28 mouse cellular contexts compared by ENCODE assay signal in genomic region chr3:79400552-79400951, GRCm38 (mm10).
DNase-seq lines count a peak whose midpoint lies in the region; ATAC-seq and TF ChIP-seq lines count a peak whose summit lies in the region.
"Had no signal": no experiment of that assay in that cellular context is flagged by ENCODE, and none has a peak within 500 bp of the region (broad histone marks: within the 10 kb centered on the region; RNA-seq: fewer than 3 reads in every experiment).

No protein-coding gene starts in this region.

- DNase-seq in heart, adult 11 months = peak; percentile 57
- DNase-seq in liver, adult 2 months (ENCODE audit: extremely low read depth, low read depth, low spot score) = peak; percentile 30
- DNase-seq in liver, embryonic 11.5 days (ENCODE audit: low spot score) = no peak
- DNase-seq in lung, postnatal 36 days = peak; percentile 3
- no peak for DNase-seq in lung, postnatal 25 days (ENCODE audit: low spot score)
- DNase-seq in NIH3T3 (ENCODE audit: low read depth) = peak; percentile 22
- DNase-seq in thymus, adult 18-20 months = no peak
- DNase-seq: adrenal gland, postnatal 10 days; adrenal gland, postnatal 36 days; B cell, adult 2 months; cerebellum, adult 18-20 months; cerebellum, adult 9-10 months; cerebellum, postnatal 14 days; forebrain, postnatal 0 days; gastrocnemius, adult 2 months; gastrocnemius, postnatal 14 days; heart, adult 18-20 months; heart, postnatal 14 days; heart, postnatal 4 days had no signal

- no peak overlapping the region for H3K4me3 ChIP-seq in heart, embryonic 11.5 days (ENCODE audit: low read depth, low read length)
- H3K4me3 ChIP-seq in liver, adult 2 months (ENCODE audit: insufficient read depth, low read depth, low read length) = no peak overlapping the region
- no peak overlapping the region for H3K4me3 ChIP-seq in liver, embryonic 11.5 days (ENCODE audit: low read depth, low read length)
- H3K4me3 ChIP-seq: forebrain, embryonic 10.5 days; forebrain, embryonic 13.5 days; gastrocnemius, adult 2 months; heart, embryonic 13.5 days had no signal

- no peak for TF ChIP-seq POLR2A in liver, adult 2 months (IDR thresholded peaks at IDR 0.05; ENCODE audit: extremely low read depth, insufficient read depth, low read length)

- H3K27ac ChIP-seq in heart, embryonic 11.5 days (ENCODE audit: low read depth, low read length) = no peak overlapping the region
- no peak overlapping the region for H3K27ac ChIP-seq in liver, adult 2 months (replicated peaks; ENCODE audit: insufficient read depth, low read depth, low read length)
- H3K27ac ChIP-seq in liver, embryonic 11.5 days (ENCODE audit: low read depth, low read length) = no peak overlapping the region
- H3K27ac ChIP-seq: forebrain, embryonic 10.5 days; forebrain, embryonic 13.5 days; gastrocnemius, adult 2 months; heart, embryonic 13.5 days; hindbrain, embryonic 14.5 days; hindbrain, postnatal 0 days had no signal

- no peaks in the 10 kb centered on the region for H3K36me3 ChIP-seq in heart, embryonic 11.5 days (ENCODE audit: control insufficient read depth, insufficient read depth, low read length)
- H3K36me3 ChIP-seq in liver, adult 2 months (ENCODE audit: control insufficient read depth, insufficient read depth, low read length) = no peaks in the 10 kb centered on the region
- no peaks in the 10 kb centered on the region for H3K36me3 ChIP-seq in liver, embryonic 11.5 days (ENCODE audit: control insufficient read depth, insufficient read depth, low read length)
- H3K36me3 ChIP-seq: forebrain, embryonic 10.5 days; G1E; heart, embryonic 13.5 days had no signal

- no peak for ATAC-seq in heart, embryonic 11.5 days (replicated peaks; ENCODE audit: insufficient number of reproducible peaks, low FRiP score, low TSS enrichment)
- no peak for ATAC-seq in liver, embryonic 11.5 days (replicated peaks; ENCODE audit: low FRiP score)
- ATAC-seq: activated CD4-positive, CD25-positive, alpha-beta regulatory T cell, adult 4 months; forebrain, embryonic 13.5 days; forebrain, postnatal 0 days; hindbrain, postnatal 0 days had no signal

- H3K9ac ChIP-seq in heart, embryonic 11.5 days (ENCODE audit: low read depth, low read length) = no peak overlapping the region
- no peak overlapping the region for H3K9ac ChIP-seq in liver, adult 2 months (ENCODE audit: low read depth, low read length)
- H3K9ac ChIP-seq in liver, embryonic 11.5 days (ENCODE audit: low read depth, low read length) = no peak overlapping the region
- H3K9ac ChIP-seq: forebrain, embryonic 13.5 days; forebrain, postnatal 0 days; heart, embryonic 13.5 days; hindbrain, embryonic 14.5 days had no signal

- no peak for TF ChIP-seq CTCF in liver, adult 2 months (IDR thresholded peaks at IDR 0.05; ENCODE audit: low read depth, low read length)

- H3K79me2 ChIP-seq in liver, adult 2 months (ENCODE audit: control insufficient read depth, insufficient read depth, low read length) = no peaks in the 10 kb centered on the region

- no peaks in the 10 kb centered on the region for H3K27me3 ChIP-seq in heart, embryonic 11.5 days (ENCODE audit: control insufficient read depth, insufficient read depth, low read length)
- no peaks in the 10 kb centered on the region for H3K27me3 ChIP-seq in liver, adult 2 months (ENCODE audit: control insufficient read depth, insufficient read depth, low read length)
- H3K27me3 ChIP-seq in liver, embryonic 11.5 days (replicated peaks; ENCODE audit: control insufficient read depth, insufficient read depth, low read length) = no peaks in the 10 kb centered on the region
- H3K27me3 ChIP-seq: CH12.LX; forebrain, embryonic 13.5 days; heart, embryonic 13.5 days had no signal

- 71% methylated on average over 4 of the region's 4 CpGs for WGBS in heart, embryonic 11.5 days (ENCODE audit: insufficient replicate concordance)
- 40% methylated on average over 4 of the region's 4 CpGs for WGBS in liver, adult 2 months
- WGBS in liver, embryonic 11.5 days = 69% methylated on average over 4 of the region's 4 CpGs

- H3K4me1 ChIP-seq in heart, embryonic 11.5 days (ENCODE audit: control insufficient read depth, insufficient read depth, low read length) = no peaks in the 10 kb centered on the region
- no peaks in the 10 kb centered on the region for H3K4me1 ChIP-seq in liver, adult 2 months (ENCODE audit: control insufficient read depth, insufficient read depth, low read length)
- no peaks in the 10 kb centered on the region for H3K4me1 ChIP-seq in liver, embryonic 11.5 days (replicated peaks; ENCODE audit: control insufficient read depth, insufficient read depth, low read length)
- H3K4me1 ChIP-seq: forebrain, embryonic 10.5 days; forebrain, embryonic 13.5 days; heart, embryonic 13.5 days had no signal

- no peak overlapping the region for H3K4me2 ChIP-seq in heart, embryonic 11.5 days
- H3K4me2 ChIP-seq in liver, embryonic 11.5 days = no peak overlapping the region
- H3K4me2 ChIP-seq: forebrain, embryonic 13.5 days; heart, embryonic 13.5 days; hindbrain, embryonic 14.5 days had no signal

- no peaks in the 10 kb centered on the region for H3K9me3 ChIP-seq in heart, embryonic 11.5 days (replicated peaks; ENCODE audit: control insufficient read depth, low read length)
- H3K9me3 ChIP-seq in liver, embryonic 11.5 days (ENCODE audit: control insufficient read depth, low read length) = no peaks in the 10 kb centered on the region
- H3K9me3 ChIP-seq: forebrain, embryonic 10.5 days; forebrain, embryonic 13.5 days; G1E; heart, embryonic 13.5 days had no signal

Comparison
In these comparisons a context has a peak if more than half of its experiments do, and no peak if none do; other contexts are left out.
1. DNase-seq: peak in heart, adult 11 months (single experiment), liver, adult 2 months (single experiment), lung, postnatal 36 days (single experiment) and NIH3T3 (single experiment); none in liver, embryonic 11.5 days (single experiment), lung, postnatal 25 days (single experiment) and thymus, adult 18-20 months (0 of 2).